Mouse (Mus musculus): ENCODE measurements around the gene Fermt1.

DNA sequence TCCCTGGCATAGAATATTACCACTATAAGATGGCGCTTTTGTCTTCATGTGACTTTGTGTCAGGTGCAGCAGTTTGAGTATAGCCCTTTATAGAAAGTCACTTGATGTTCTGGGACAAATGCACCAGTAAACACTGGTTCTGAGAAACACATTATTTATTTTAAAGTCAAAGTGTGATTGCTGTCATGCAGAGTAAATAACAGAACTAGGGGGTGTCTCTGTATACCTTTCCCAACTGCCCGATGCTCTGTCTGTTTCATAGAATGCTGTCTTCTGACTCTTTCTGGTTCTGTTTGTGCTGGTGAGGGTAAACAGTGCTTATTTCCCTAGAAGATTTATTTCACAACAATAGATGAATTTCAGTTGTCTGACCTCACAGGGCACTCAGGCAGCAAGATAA lies 82.4 kb downstream of the Fermt1 start:
- TF ChIP-seq GATA1 (IDR thresholded peaks at IDR 0.05; ENCODE audit: low read length) (no peak), TAL1 (IDR thresholded peaks at IDR 0.05; ENCODE audit: low read length) (no peak)

Data from erythroblast, embryonic 14.5 days (primary cell).